Mouse (Mus musculus) liver, postnatal 0 days (tissue): ENCODE data around the gene Mslnl.

Experiments used
- CTCF ChIP-seq: sonication (generic); IDR thresholded peaks from 2 replicates; pipeline ENCODE4 v1.5.1; 2016; ENCODE audit warnings: antibody characterized with exemption, low read depth
- EP300 ChIP-seq: IDR thresholded peaks from 2 replicates; pipeline ENCODE4 v1.6.1; 2016; ENCODE audit warnings: antibody characterized with exemption, low read depth, mild to moderate bottlenecking

GRCm38 (mm10) chr17:25716130-25716529 lies 19.7 kb upstream of the Mslnl start:
- TF ChIP-seq CTCF (no peak), EP300 (no peak)
